Mouse (Mus musculus): ENCODE measurements around the gene Fa2h. TPM values are rescaled to one million over a fixed set of nuclear protein-coding genes. Genes with fewer than 3 reads are reported as not detected.

Fa2h gene
- polyA plus RNA-seq, 1 experiment, result 47.1 TPM

DNA sequence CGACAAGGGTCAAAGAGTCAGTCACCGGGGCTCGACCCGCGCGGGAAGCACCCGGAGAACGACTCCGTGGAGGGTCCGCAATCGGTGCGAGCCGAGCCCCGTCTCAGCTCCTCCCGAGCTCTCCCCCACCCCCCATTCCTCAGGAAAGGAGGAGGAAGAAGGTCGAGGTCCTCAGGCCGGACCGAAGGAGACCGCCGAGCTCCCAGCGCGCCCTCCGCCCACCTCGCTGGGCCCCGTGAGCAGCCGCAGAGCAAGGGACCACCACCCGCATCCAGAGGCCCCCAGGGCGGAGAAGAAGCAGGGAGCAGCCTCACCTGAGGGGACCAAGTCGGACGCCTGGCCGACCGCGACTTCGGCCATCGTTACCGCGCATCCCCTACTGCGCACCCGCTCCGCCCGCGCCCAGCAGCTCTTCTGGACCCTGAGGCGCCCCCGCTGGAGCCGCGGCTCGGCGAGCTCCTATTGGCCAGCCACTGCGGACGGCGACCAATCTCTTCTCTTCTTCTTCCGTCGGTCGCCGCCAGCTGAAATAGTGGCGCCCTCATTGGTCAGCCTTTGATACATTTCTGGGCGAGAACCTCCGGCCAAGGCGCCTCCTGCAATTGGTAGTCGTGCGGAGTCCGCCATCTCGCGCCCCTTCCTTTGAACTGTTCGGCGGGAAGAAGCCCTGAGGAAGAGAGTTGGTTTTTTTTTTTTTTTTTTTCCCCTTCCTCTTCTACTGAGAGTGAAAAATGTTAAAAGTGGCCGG, 93.6 kb downstream of the Fa2h start, which contains the start of gene Rfwd3:
Rfwd3 (minus strand) TSS at position 402 of the 748 bp plus-strand sequence.
- peak; percentile 90 for DNase-seq (ENCODE audit: low spot score)

GRCm38 (mm10) chr8:111299363-111299820, 94.2 kb downstream of the Fa2h start:
- peak; percentile 38 for DNase-seq (ENCODE audit: low spot score)

DNA sequence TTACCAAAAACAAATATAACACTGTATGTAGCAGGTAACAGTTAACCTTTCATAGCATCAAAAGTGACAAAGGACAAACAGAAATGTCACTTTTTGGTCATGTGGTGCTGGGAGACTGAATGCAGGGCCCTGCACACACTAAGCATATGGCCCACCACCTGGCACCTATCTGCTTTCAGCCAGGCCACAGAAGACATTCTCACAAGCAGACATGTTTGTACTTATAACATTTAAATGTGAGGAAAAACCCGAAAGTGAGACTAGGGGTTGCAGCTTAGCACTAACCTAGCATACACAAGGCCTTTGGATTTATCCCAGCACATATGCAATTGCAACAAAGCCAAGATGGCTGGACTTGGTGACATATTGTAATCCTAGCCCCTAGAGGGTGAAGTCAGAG, 95.6 kb downstream of the Fa2h start:
- DNase-seq (ENCODE audit: low spot score), result no peak

Other genes starting within 250 kb of the Fa2h start
- 42.4 and 51.0 TPM in 2 replicates for gene Glg1, start 134.6 kb downstream of the Fa2h start, polyA plus RNA-seq (2012; rRNA removed)
- gene Rfwd3, start 93.6 kb downstream of the Fa2h start, polyA plus RNA-seq (2012; rRNA removed), result 14.7 and 14.9 TPM in 2 replicates
- 10.0 and 10.6 TPM in 2 replicates for gene Mlkl, start 55.6 kb downstream of the Fa2h start, polyA plus RNA-seq (2012; rRNA removed)
- 6.9 and 7.0 TPM in 2 replicates for gene Wdr59, start 128.3 kb upstream of the Fa2h start, polyA plus RNA-seq (2012; rRNA removed)
- gene Znrf1, start 142.3 kb upstream of the Fa2h start, polyA plus RNA-seq (2012; rRNA removed), result 74.4 and 89.9 TPM in 2 replicates
- gene Ldhd, start 236.6 kb upstream of the Fa2h start, polyA plus RNA-seq (2012; rRNA removed), result 15.3 and 20.2 TPM in 2 replicates
- gene Zfp1, start 249.6 kb upstream of the Fa2h start, polyA plus RNA-seq (2012; rRNA removed), result 14.5 and 15.6 TPM in 2 replicates

All from urinary bladder, adult 2 months (tissue).